Mouse (Mus musculus) hindbrain, embryonic 13.5 days (tissue): ENCODE results near the gene Qtrt2. TPM values are rescaled to one million over a fixed set of nuclear protein-coding genes. Genes with fewer than 3 reads are reported as not detected.

Experiments
- ATAC-seq: fragments of 200-750 bp; cut with Nextera tagmentation; 2 replicates; pipeline ENCODE4 v1.8.0; 2017; ENCODE audit warnings: moderate TSS enrichment; ENCODE audit not compliant: low FRiP score
- H3K27ac ChIP-seq: fragments of 300-500 bp; sonication (generic); 2 replicates; pipeline ENCODE4 v1.5.1; 2015; ENCODE audit warnings: inconsistent platforms, mild to moderate bottlenecking, moderate library complexity
- H3K27me3 ChIP-seq: fragments of 300-500 bp; sonication (generic); 2 replicates; pipeline ENCODE4 v1.6.1; 2015; ENCODE audit warnings: mild to moderate bottlenecking, inconsistent platforms
- H3K36me3 ChIP-seq: fragments of 300-500 bp; sonication (generic); 2 replicates; pipeline ENCODE4 v1.6.1; 2015; ENCODE audit warnings: mild to moderate bottlenecking, inconsistent platforms
- H3K4me1 ChIP-seq: fragments of 300-500 bp; sonication (generic); replicated peaks from 2 replicates; pipeline ENCODE4 v1.6.1; 2015; ENCODE audit warnings: inconsistent platforms
- H3K4me2 ChIP-seq: fragments of 300-500 bp; sonication (generic); 2 replicates; pipeline ENCODE4 v1.6.1; 2015; ENCODE audit warnings: inconsistent platforms, mild to moderate bottlenecking, moderate library complexity
- H3K4me3 ChIP-seq: fragments of 300-500 bp; sonication (generic); 2 replicates; pipeline ENCODE4 v1.5.1; 2015; ENCODE audit warnings: mild to moderate bottlenecking, inconsistent platforms
- H3K9ac ChIP-seq: fragments of 300-500 bp; sonication (generic); 2 replicates; pipeline ENCODE4 v1.6.1; 2015; ENCODE audit warnings: mild to moderate bottlenecking, inconsistent platforms
- H3K9me3 ChIP-seq: fragments of 300-500 bp; sonication (generic); 2 replicates; pipeline ENCODE4 v1.6.1; 2016; ENCODE audit warnings: inconsistent platforms
- WGBS: fragments of 180-500 bp; shearing (Covaris S2); methylation state at CpG from one replicate; pipeline ENCODE4 v1.1.7; 2015; 5-methylcytosine and 5-hydroxymethylcytosine counted together
- polyA plus RNA-seq: library from polyadenylated mRNA; unstranded; fragments of >200 nt; fragmentation: Nextera tagmentation; extraction: Ambion mirVana; gene quantifications from 2 replicates; pipeline ENCODE4 v1.2.1, GENCODE M21; 2015

Gene Qtrt2
- polyA plus RNA-seq = 20.5 and 22.2 TPM in 2 replicates

- no peaks in the 10 kb centered on the region for H3K9me3 ChIP-seq
- H3K36me3 ChIP-seq = no peaks in the 10 kb centered on the region
- H3K27ac ChIP-seq = no peak within 1 kb of the TSS
- H3K4me1 ChIP-seq = 0 out of 2 replicates have a peak, but pooled peaks cover 2% of the 10 kb centered on the region
- H3K9ac ChIP-seq = no peak within 1 kb of the TSS
- WGBS = 76% methylated on average over 6 of the region's 6 CpGs
- no peaks in the 10 kb centered on the region for H3K27me3 ChIP-seq
- no peak within 1 kb of the TSS for H3K4me2 ChIP-seq
- no peak for ATAC-seq
- no peak within 1 kb of the TSS for H3K4me3 ChIP-seq
These were observed at the start of gene Qtrt2 for GRCm38 (mm10) chr16:43926341-43926859. Gene Qtrt2, minus strand, starts transcription at chr16:43926809.

GRCm38 (mm10) chr16:43973606-43974220 lies 47.1 kb upstream of the Qtrt2 start:
- Histone ChIP-seq H3K36me3 (peaks cover 4% of the 10 kb centered on the region), H3K9me3 (no peaks in the 10 kb centered on the region), H3K4me1 (no peaks in the 10 kb centered on the region), H3K4me3 (no peak overlapping the region), H3K27me3 (peaks cover 17% of the 10 kb centered on the region), H3K4me2 (no peak overlapping the region), H3K9ac (no peak overlapping the region), H3K27ac (no peak overlapping the region)
- 81% methylated on average over 22 of the region's 22 CpGs for WGBS
- no peak for ATAC-seq

GRCm38 (mm10) chr16:43973147-43973546 lies 46.5 kb upstream of the Qtrt2 start:
- WGBS = 95% methylated on average over 11 of the region's 11 CpGs
- no peak overlapping the region for H3K4me2 ChIP-seq
- H3K27ac ChIP-seq = no peak overlapping the region
- ATAC-seq = no peak
- no peaks in the 10 kb centered on the region for H3K4me1 ChIP-seq
- H3K36me3 ChIP-seq = peaks cover 7% of the 10 kb centered on the region
- H3K9me3 ChIP-seq = no peaks in the 10 kb centered on the region
- no peak overlapping the region for H3K9ac ChIP-seq
- H3K4me3 ChIP-seq = no peak overlapping the region
- peaks cover 11% of the 10 kb centered on the region for H3K27me3 ChIP-seq

GRCm38 (mm10) chr16:43972391-43972790 lies 45.8 kb upstream of the Qtrt2 start:
- Histone ChIP-seq H3K4me2 (no peak overlapping the region), H3K9ac (no peak overlapping the region), H3K36me3 (peaks cover 9% of the 10 kb centered on the region), H3K4me3 (no peak overlapping the region), H3K27ac (no peak overlapping the region), H3K27me3 (peaks cover 7% of the 10 kb centered on the region), H3K9me3 (no peaks in the 10 kb centered on the region), H3K4me1 (no peaks in the 10 kb centered on the region)
- ATAC-seq = no peak
- WGBS = 93% methylated on average over 2 of the region's 2 CpGs

- Histone ChIP-seq H3K27ac (no peak overlapping the region), H3K27me3 (0 out of 2 replicates have a peak, but pooled peaks cover 4% of the 10 kb centered on the region), H3K4me3 (no peak overlapping the region), H3K9me3 (no peaks in the 10 kb centered on the region), H3K36me3 (peaks cover 9% of the 10 kb centered on the region), H3K4me2 (no peak overlapping the region), H3K9ac (no peak overlapping the region), H3K4me1 (no peaks in the 10 kb centered on the region)
- ATAC-seq = no peak
- WGBS = 94% methylated on average over 9 of the region's 9 CpGs
These were observed 45.1 kb upstream of the Qtrt2 start for GRCm38 (mm10) chr16:43971741-43972140.

GRCm38 (mm10) chr16:43971189-43971588 lies 44.6 kb upstream of the Qtrt2 start:
- no peak overlapping the region for H3K9ac ChIP-seq
- ATAC-seq = no peak
- WGBS = 93% methylated on average over 11 of the region's 11 CpGs
- no peak overlapping the region for H3K4me3 ChIP-seq
- no peaks in the 10 kb centered on the region for H3K4me1 ChIP-seq
- H3K9me3 ChIP-seq = no peaks in the 10 kb centered on the region
- no peaks in the 10 kb centered on the region for H3K27me3 ChIP-seq
- no peak overlapping the region for H3K27ac ChIP-seq
- no peak overlapping the region for H3K4me2 ChIP-seq
- peaks cover 9% of the 10 kb centered on the region for H3K36me3 ChIP-seq

GRCm38 (mm10) chr16:43970426-43970825 lies 43.8 kb upstream of the Qtrt2 start:
- no peak for ATAC-seq

GRCm38 (mm10) chr16:43965781-43966389 lies 39.3 kb upstream of the Qtrt2 start:
- no peaks in the 10 kb centered on the region for H3K9me3 ChIP-seq
- WGBS = 64% methylated on average over 13 of the region's 13 CpGs
- peak overlapping the region; percentile 59 for H3K27ac ChIP-seq
- peak; percentile 85 for ATAC-seq
- H3K36me3 ChIP-seq = peaks cover 9% of the 10 kb centered on the region
- no peak overlapping the region for H3K9ac ChIP-seq
- 0 out of 2 replicates have a peak, but pooled peaks cover 4% of the 10 kb centered on the region for H3K4me1 ChIP-seq
- H3K4me2 ChIP-seq = no peak overlapping the region
- no peaks in the 10 kb centered on the region for H3K27me3 ChIP-seq
- no peak overlapping the region for H3K4me3 ChIP-seq

More at GRCm38 (mm10) chr16:43970426-43970825, 43.8 kb upstream of the Qtrt2 start:
- WGBS = 88% methylated on average over 3 of the region's 3 CpGs
- no peaks in the 10 kb centered on the region for H3K4me1 ChIP-seq
- peaks cover 9% of the 10 kb centered on the region for H3K36me3 ChIP-seq
- H3K4me3 ChIP-seq = no peak overlapping the region
- H3K4me2 ChIP-seq = no peak overlapping the region
- no peak overlapping the region for H3K9ac ChIP-seq
- H3K27me3 ChIP-seq = no peaks in the 10 kb centered on the region
- no peaks in the 10 kb centered on the region for H3K9me3 ChIP-seq
- no peak overlapping the region for H3K27ac ChIP-seq

GRCm38 (mm10) chr16:43963780-43964179 lies 37.2 kb upstream of the Qtrt2 start:
- WGBS = 78% methylated on average over 3 of the region's 3 CpGs
- no peak for ATAC-seq
- Histone ChIP-seq H3K4me3 (no peak overlapping the region), H3K27me3 (no peaks in the 10 kb centered on the region), H3K4me2 (no peak overlapping the region), H3K9me3 (no peaks in the 10 kb centered on the region), H3K9ac (no peak overlapping the region), H3K36me3 (peaks cover 12% of the 10 kb centered on the region), H3K4me1 (0 out of 2 replicates have a peak, but pooled peaks cover 4% of the 10 kb centered on the region), H3K27ac (no peak overlapping the region)

GRCm38 (mm10) chr16:43963291-43963690 lies 36.7 kb upstream of the Qtrt2 start:
- no peaks in the 10 kb centered on the region for H3K9me3 ChIP-seq
- H3K36me3 ChIP-seq = peaks cover 11% of the 10 kb centered on the region
- ATAC-seq = no peak
- 89% methylated on average over 9 of the region's 9 CpGs for WGBS
- H3K27ac ChIP-seq = no peak overlapping the region
- no peak overlapping the region for H3K9ac ChIP-seq
- no peak overlapping the region for H3K4me2 ChIP-seq
- H3K4me3 ChIP-seq = no peak overlapping the region
- no peaks in the 10 kb centered on the region for H3K27me3 ChIP-seq
- H3K4me1 ChIP-seq = 0 out of 2 replicates have a peak, but pooled peaks cover 4% of the 10 kb centered on the region

GRCm38 (mm10) chr16:43958038-43958437 lies 31.4 kb upstream of the Qtrt2 start:
- no peaks in the 10 kb centered on the region for H3K27me3 ChIP-seq
- whole genome bisulfite sequencing = 87% methylated on average over 4 of the region's 4 CpGs
- H3K9me3 ChIP-seq = no peaks in the 10 kb centered on the region
- H3K27ac ChIP-seq = no peak overlapping the region
- ATAC-seq = no peak
- no peak overlapping the region for H3K9ac ChIP-seq
- peaks cover 13% of the 10 kb centered on the region for H3K36me3 ChIP-seq
- no peak overlapping the region for H3K4me3 ChIP-seq
- no peaks in the 10 kb centered on the region for H3K4me1 ChIP-seq
- no peak overlapping the region for H3K4me2 ChIP-seq

GRCm38 (mm10) chr16:43954913-43955312 lies 28.3 kb upstream of the Qtrt2 start:
- Histone ChIP-seq H3K27me3 (no peaks in the 10 kb centered on the region), H3K4me3 (no peak overlapping the region), H3K4me2 (no peak overlapping the region), H3K9ac (no peak overlapping the region), H3K4me1 (no peaks in the 10 kb centered on the region), H3K27ac (no peak overlapping the region), H3K36me3 (peaks cover 8% of the 10 kb centered on the region), H3K9me3 (no peaks in the 10 kb centered on the region)
- 84% methylated on average over 6 of the region's 6 CpGs for WGBS
- ATAC-seq = no peak
